Mouse (Mus musculus): ENCODE results near the gene Ankdd1a. TPM values are rescaled to one million over a fixed set of nuclear protein-coding genes. Genes with fewer than 3 reads are reported as not detected.

Ankdd1a gene
- polyA plus RNA-seq, 1 experiment from 2014 or later = not detected

DNA sequence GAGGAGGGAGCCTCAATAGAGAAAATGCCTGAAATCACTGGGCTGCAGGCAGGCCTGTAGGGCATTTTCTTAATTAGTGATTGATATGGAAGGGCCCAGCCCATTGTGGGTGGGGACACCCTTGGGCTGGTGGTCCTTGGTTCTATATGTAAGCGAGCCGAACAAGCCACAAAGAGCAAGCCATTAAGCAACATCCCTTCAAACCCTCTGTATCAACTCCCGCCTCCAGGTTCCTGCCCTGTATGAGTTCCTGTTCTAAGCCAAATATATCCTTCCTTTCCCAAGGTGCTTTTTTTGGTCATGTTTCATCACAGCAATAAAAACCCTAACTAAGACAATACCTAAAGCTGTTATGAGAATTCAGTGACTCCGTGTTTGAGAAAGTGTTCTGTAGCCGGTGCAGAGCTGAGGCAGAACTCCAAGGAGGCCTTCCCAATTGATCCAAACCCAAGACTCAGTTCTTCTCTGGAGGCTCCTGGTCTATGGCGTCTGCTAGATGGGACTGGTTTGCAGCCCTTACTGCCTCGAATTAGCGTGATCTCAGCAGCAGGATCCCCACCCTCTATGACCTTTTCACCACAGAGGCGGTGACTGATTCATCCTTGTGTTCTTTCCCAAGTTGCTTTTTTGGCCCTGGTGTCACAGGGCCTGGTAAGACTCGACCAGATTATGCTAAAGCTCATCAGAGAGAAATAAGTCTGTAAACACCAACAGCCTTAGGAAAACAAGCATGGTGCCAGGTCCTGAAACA is 5.6 kb upstream of the Ankdd1a start:
- no peak for ATAC-seq (replicated peaks; ENCODE audit: extremely low read depth, insufficient read depth, low FRiP score)

DNA sequence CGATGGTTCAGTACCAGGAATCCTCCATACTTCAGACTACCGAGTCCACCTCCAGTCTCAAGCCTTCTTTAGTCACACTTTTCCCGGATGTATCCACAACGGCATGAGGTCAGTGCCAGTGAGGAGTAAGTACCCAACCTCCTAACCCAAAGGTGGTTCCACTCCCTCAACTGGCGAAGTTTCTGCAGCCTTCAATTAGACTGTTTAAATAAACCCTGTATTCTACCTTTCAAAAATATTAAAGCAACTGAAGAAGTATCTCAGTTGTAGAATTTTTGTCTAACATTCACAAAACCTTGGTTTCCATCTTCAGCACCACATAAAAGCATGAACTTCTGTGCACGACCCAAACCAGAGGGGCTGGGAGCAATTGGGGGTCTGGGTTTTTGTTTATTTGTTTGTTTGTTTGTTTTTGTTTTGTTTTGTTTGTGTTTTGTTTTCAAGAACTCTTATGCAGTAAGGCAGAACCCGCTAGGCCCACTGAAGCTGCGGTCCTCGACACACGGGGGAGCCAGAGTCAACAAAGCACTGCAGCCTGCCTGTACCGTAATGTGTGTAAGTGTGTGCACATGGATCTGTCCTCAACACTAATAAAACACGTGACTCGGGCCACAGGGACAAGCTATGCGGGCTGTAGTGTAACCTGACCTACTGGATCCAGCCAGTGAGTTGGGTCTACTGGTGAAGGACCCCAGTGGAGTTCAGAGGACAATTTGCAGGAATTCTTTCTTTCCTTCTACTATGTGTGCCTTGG is 3.8 kb upstream of the Ankdd1a start:
- Histone ChIP-seq H3K4me1 (ENCODE audit: control insufficient read depth, insufficient read depth, low read length) (peaks cover 14% of the 10 kb centered on the region), H3K4me2 (ENCODE audit: low read depth, low read length) (no peak overlapping the region), H3K27ac (ENCODE audit: low read length) (no peak overlapping the region), H3K9ac (ENCODE audit: low read length) (no peak overlapping the region), H3K9me3 (replicated peaks; ENCODE audit: control insufficient read depth, low read length) (no peaks in the 10 kb centered on the region), H3K36me3 (ENCODE audit: control insufficient read depth, insufficient read depth) (no peaks in the 10 kb centered on the region), H3K4me3 (ENCODE audit: low read length) (no peak overlapping the region), H3K27me3 (ENCODE audit: control insufficient read depth, insufficient read depth, low read length) (0 out of 2 replicates have a peak, but pooled peaks cover 3% of the 10 kb centered on the region)
- peak; percentile 67 for ATAC-seq (replicated peaks; ENCODE audit: extremely low read depth, insufficient read depth, low FRiP score)
- 17% methylated on average over 14 of the region's 14 CpGs for WGBS

More for the DNA sequence above, 5.6 kb upstream of the Ankdd1a start:
- 73% methylated on average over 10 of the region's 10 CpGs for WGBS
- Histone ChIP-seq H3K27me3 (ENCODE audit: control insufficient read depth, insufficient read depth, low read length) (no peaks in the 10 kb centered on the region), H3K4me3 (ENCODE audit: low read length) (no peak overlapping the region), H3K27ac (ENCODE audit: low read length) (no peak overlapping the region), H3K4me2 (ENCODE audit: low read depth, low read length) (no peak overlapping the region), H3K9me3 (replicated peaks; ENCODE audit: control insufficient read depth, low read length) (no peaks in the 10 kb centered on the region), H3K4me1 (ENCODE audit: control insufficient read depth, insufficient read depth, low read length) (peaks cover 9% of the 10 kb centered on the region), H3K36me3 (ENCODE audit: control insufficient read depth, insufficient read depth) (no peaks in the 10 kb centered on the region), H3K9ac (ENCODE audit: low read length) (no peak overlapping the region)

DNA sequence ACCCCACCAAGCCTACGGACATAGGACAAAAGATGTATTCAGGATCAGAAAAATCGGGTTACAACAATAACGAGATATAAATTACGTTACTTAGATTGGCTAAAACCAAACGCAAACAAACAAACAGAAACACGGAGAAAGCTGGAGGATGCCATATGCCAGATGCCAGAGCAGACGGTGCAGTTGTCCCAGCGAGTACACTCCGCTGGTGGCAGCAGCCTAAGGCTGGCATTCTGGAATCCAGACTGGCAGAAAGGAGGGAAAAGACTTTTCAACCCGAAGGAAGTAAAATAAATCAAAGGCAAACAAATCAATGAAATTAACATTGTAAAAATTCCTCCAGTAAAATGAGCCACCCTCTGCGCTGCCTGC is 498 bp upstream of the Ankdd1a start:
- Histone ChIP-seq H3K27ac (ENCODE audit: low read length) (no peak overlapping the region), H3K4me2 (ENCODE audit: low read depth, low read length) (peak overlapping the region; percentile 60), H3K4me3 (ENCODE audit: low read length) (peak overlapping the region; percentile 0; the same call in 1 of the 2 replicates), H3K36me3 (ENCODE audit: control insufficient read depth, insufficient read depth) (no peaks in the 10 kb centered on the region), H3K9me3 (replicated peaks; ENCODE audit: control insufficient read depth, low read length) (no peaks in the 10 kb centered on the region), H3K9ac (ENCODE audit: low read length) (no peak overlapping the region), H3K27me3 (ENCODE audit: control insufficient read depth, insufficient read depth, low read length) (0 out of 2 replicates have a peak, but pooled peaks cover 3% of the 10 kb centered on the region), H3K4me1 (ENCODE audit: control insufficient read depth, insufficient read depth, low read length) (peaks cover 8% of the 10 kb centered on the region; the same call in 1 of the 2 replicates)
- 23% methylated on average over 11 of the region's 11 CpGs for WGBS
- no peak for ATAC-seq (replicated peaks; ENCODE audit: extremely low read depth, insufficient read depth, low FRiP score)

DNA sequence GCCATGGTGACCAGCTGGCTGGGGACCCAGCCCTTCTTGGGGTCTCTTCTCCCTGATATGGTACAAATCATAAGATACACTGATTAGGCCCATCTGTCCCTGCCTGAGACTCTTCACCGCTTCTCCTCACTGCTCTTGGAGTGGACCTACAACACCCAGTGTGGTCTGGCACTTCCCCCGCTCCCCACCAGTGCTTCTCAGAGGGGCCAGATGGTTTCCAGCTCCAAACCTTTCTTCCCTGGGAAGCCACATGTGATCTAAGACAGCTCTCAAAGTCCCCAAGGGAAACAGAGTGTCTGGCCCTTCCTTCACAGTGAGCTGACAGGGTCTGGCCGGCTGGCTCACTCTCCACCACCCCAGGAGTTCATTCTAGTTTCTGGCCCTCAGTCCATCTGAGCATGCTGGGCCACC is 5.1 kb downstream of the Ankdd1a start:
- H3K27ac ChIP-seq (ENCODE audit: low read length) = no peak overlapping the region
- H3K36me3 ChIP-seq (ENCODE audit: control insufficient read depth, insufficient read depth) = no peaks in the 10 kb centered on the region
- H3K9ac ChIP-seq (ENCODE audit: low read length) = no peak overlapping the region
- 0 out of 2 replicates have a peak, but pooled peaks cover 3% of the 10 kb centered on the region for H3K27me3 ChIP-seq (ENCODE audit: control insufficient read depth, insufficient read depth, low read length)
- no peak for ATAC-seq (replicated peaks; ENCODE audit: extremely low read depth, insufficient read depth, low FRiP score)
- H3K4me3 ChIP-seq (ENCODE audit: low read length) = no peak overlapping the region
- WGBS = 58% methylated on average over 3 of the region's 3 CpGs
- H3K4me2 ChIP-seq (ENCODE audit: low read depth, low read length) = no peak overlapping the region
- peaks cover under 1% of the 10 kb centered on the region; the same call in 1 of the 2 replicates for H3K4me1 ChIP-seq (ENCODE audit: control insufficient read depth, insufficient read depth, low read length)
- H3K9me3 ChIP-seq (replicated peaks; ENCODE audit: control insufficient read depth, low read length) = no peaks in the 10 kb centered on the region

DNA sequence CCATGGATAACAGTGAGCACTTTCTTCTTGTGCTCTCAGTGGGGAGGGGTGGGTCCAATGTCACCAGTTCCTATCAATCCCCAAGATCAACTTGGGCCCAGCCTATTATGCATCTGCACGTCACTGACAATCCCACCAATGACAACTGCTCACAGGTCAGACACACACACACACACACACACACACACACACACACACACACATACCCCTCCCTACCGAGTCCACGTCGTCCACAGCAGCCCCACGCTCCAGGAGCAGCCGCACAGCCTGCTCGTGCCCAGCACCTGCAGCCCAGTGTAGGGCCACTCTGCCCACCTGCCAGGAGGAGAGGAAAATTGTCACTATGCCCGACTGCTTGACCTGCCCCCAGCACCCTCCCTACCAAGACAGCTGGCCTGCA is 5.6 kb downstream of the Ankdd1a start:
- H3K4me1 ChIP-seq (ENCODE audit: control insufficient read depth, insufficient read depth, low read length) = no peaks in the 10 kb centered on the region
- H3K9ac ChIP-seq (ENCODE audit: low read length) = no peak overlapping the region
- 76% methylated on average over 8 of the region's 8 CpGs for WGBS
- H3K27ac ChIP-seq (ENCODE audit: low read length) = no peak overlapping the region
- no peaks in the 10 kb centered on the region for H3K27me3 ChIP-seq (ENCODE audit: control insufficient read depth, insufficient read depth, low read length)
- no peak overlapping the region for H3K4me3 ChIP-seq (ENCODE audit: low read length)
- H3K9me3 ChIP-seq (replicated peaks; ENCODE audit: control insufficient read depth, low read length) = no peaks in the 10 kb centered on the region
- H3K4me2 ChIP-seq (ENCODE audit: low read depth, low read length) = no peak overlapping the region
- no peak for ATAC-seq (replicated peaks; ENCODE audit: extremely low read depth, insufficient read depth, low FRiP score)
- H3K36me3 ChIP-seq (ENCODE audit: control insufficient read depth, insufficient read depth) = no peaks in the 10 kb centered on the region

DNA sequence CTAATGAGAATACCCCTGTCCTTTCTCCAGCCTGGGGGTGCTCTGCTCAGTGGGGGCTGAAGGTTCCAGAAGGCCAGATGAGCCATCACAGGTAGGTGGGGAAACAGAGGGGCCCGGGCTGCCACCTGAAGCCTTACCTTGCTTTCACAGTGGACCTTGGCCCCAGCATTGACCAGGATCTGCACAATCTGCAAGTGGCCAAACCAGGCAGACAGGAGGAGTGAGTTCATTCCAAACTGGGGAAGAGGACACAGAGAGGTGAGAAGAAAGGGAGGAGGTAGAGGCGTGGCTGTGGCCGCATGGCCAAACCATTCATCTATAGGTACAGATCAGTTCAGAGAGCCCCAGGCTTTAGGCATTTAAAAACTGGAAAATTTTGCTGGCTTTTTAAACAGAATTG is 7.5 kb downstream of the Ankdd1a start:
- no peak for ATAC-seq (replicated peaks; ENCODE audit: extremely low read depth, insufficient read depth, low FRiP score)
- peaks cover 4% of the 10 kb centered on the region; the same call in 1 of the 2 replicates for H3K4me1 ChIP-seq (ENCODE audit: control insufficient read depth, insufficient read depth, low read length)
- H3K4me3 ChIP-seq (ENCODE audit: low read length) = no peak overlapping the region
- no peak overlapping the region for H3K27ac ChIP-seq (ENCODE audit: low read length)
- H3K9ac ChIP-seq (ENCODE audit: low read length) = no peak overlapping the region
- 74% methylated on average over 3 of the region's 3 CpGs for WGBS
- H3K9me3 ChIP-seq (replicated peaks; ENCODE audit: control insufficient read depth, low read length) = no peaks in the 10 kb centered on the region
- no peaks in the 10 kb centered on the region for H3K36me3 ChIP-seq (ENCODE audit: control insufficient read depth, insufficient read depth)
- H3K4me2 ChIP-seq (ENCODE audit: low read depth, low read length) = no peak overlapping the region
- H3K27me3 ChIP-seq (ENCODE audit: control insufficient read depth, insufficient read depth, low read length) = no peaks in the 10 kb centered on the region

DNA sequence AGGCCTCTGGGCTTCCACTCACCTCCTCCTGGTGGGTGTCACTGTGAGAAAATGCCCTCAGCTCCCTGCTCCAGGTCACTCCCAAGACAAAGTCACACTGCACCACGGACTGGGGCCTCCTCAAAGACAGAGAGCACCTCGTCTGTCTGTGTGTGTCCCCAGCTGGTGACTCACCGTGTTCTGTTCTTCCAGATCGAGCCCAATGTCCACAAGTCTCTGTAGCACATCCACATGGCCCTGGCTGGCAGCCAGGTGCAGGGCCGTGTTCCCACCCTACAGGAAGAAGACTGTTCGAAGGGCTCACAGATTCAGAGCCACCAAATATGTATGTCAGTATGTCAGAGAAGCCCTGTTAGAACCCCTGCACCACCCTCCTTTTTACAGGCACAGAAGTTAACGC is 11.5 kb downstream of the Ankdd1a start:
- no peaks in the 10 kb centered on the region for H3K36me3 ChIP-seq (ENCODE audit: control insufficient read depth, insufficient read depth)
- no peaks in the 10 kb centered on the region for H3K27me3 ChIP-seq (ENCODE audit: control insufficient read depth, insufficient read depth, low read length)
- no peak for ATAC-seq (replicated peaks; ENCODE audit: extremely low read depth, insufficient read depth, low FRiP score)
- no peak overlapping the region for H3K27ac ChIP-seq (ENCODE audit: low read length)
- WGBS = 22% methylated on average over 7 of the region's 7 CpGs
- H3K9ac ChIP-seq (ENCODE audit: low read length) = no peak overlapping the region
- no peak overlapping the region for H3K4me3 ChIP-seq (ENCODE audit: low read length)
- H3K4me1 ChIP-seq (ENCODE audit: control insufficient read depth, insufficient read depth, low read length) = peaks cover 4% of the 10 kb centered on the region; the same call in 1 of the 2 replicates
- H3K9me3 ChIP-seq (replicated peaks; ENCODE audit: control insufficient read depth, low read length) = no peaks in the 10 kb centered on the region
- no peak overlapping the region for H3K4me2 ChIP-seq (ENCODE audit: low read depth, low read length)

DNA sequence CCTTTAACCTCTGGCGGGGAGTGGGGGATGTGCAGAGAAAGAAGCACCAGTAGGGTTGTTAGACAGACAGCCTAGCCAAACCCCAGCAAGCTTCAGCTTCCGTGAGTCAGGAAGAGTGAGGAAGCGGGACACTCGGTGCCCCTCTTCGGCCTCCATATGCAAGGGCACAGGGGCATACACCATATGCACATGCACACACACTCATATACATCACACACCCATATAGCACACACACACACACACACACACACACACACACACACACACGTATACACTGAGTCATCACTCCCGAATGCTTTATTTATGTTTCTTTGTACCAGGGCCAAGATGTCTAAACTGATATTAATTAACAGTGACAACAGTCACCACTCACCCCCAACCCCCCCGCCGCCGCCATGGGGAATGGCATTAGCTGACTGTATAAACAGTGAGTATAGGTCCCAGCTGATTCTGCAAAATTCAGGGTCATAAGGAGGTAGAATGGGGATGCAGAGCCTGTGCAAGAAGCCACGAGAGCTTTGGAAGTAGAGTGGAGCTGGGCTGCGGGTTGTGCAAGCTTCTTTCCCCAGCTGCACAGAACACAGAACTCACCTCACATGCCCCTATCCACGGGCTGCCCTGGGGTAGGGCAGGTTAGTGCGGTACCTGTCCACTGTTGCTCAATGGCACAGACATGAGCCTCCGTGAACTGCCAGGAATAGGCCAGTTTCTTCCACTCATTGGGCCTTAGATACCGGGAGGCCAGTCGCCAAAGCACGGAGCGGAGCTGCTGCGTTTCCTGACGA is 17.1 kb downstream of the Ankdd1a start:
- H3K9ac ChIP-seq (ENCODE audit: low read length) = no peak overlapping the region
- no peaks in the 10 kb centered on the region for H3K27me3 ChIP-seq (ENCODE audit: control insufficient read depth, insufficient read depth, low read length)
- H3K9me3 ChIP-seq (replicated peaks; ENCODE audit: control insufficient read depth, low read length) = no peaks in the 10 kb centered on the region
- no peak for ATAC-seq (replicated peaks; ENCODE audit: extremely low read depth, insufficient read depth, low FRiP score)
- H3K4me3 ChIP-seq (ENCODE audit: low read length) = no peak overlapping the region
- no peak overlapping the region for H3K4me2 ChIP-seq (ENCODE audit: low read depth, low read length)
- no peak overlapping the region for H3K27ac ChIP-seq (ENCODE audit: low read length)
- no peaks in the 10 kb centered on the region for H3K36me3 ChIP-seq (ENCODE audit: control insufficient read depth, insufficient read depth)
- WGBS = 74% methylated on average over 21 of the region's 21 CpGs
- no peaks in the 10 kb centered on the region for H3K4me1 ChIP-seq (ENCODE audit: control insufficient read depth, insufficient read depth, low read length)
